Mouse (Mus musculus) embryonic facial prominence, embryonic 12.5 days (tissue): ENCODE results near the gene Dnajc15. TPM values are rescaled to one million over a fixed set of nuclear protein-coding genes. Genes with fewer than 3 reads are reported as not detected.
"Not testable (repeated sequence)": the region's sequence is repeated elsewhere in the genome, so short reads cannot be mapped to it uniquely, and the experiment has no call there.

Experiments
- ATAC-seq: fragments of 200-750 bp; cut with Nextera tagmentation; 2 replicates; pipeline ENCODE4 v1.8.0; 2017; ENCODE audit not compliant: insufficient number of reproducible peaks, insufficient read depth, low FRiP score, low TSS enrichment
- H3K27ac ChIP-seq: fragments of 300-500 bp; sonication (generic); 2 replicates; pipeline ENCODE4 v1.5.1; 2016; ENCODE audit warnings: mild to moderate bottlenecking
- H3K27me3 ChIP-seq: fragments of 300-500 bp; sonication (generic); 2 replicates; pipeline ENCODE4 v1.6.1; 2016; ENCODE audit warnings: mild to moderate bottlenecking, moderate library complexity
- H3K36me3 ChIP-seq: fragments of 300-500 bp; sonication (generic); 2 replicates; pipeline ENCODE4 v1.6.1; 2016; ENCODE audit warnings: mild to moderate bottlenecking
- H3K4me1 ChIP-seq: fragments of 300-500 bp; sonication (generic); 2 replicates; pipeline ENCODE4 v1.6.1; 2016
- H3K4me2 ChIP-seq: fragments of 300-500 bp; sonication (generic); replicated peaks from 2 replicates; pipeline ENCODE4 v1.6.1; 2016; ENCODE audit warnings: mild to moderate bottlenecking, moderate library complexity
- H3K4me3 ChIP-seq: fragments of 300-500 bp; sonication (generic); 2 replicates; pipeline ENCODE4 v1.5.1; 2016; ENCODE audit warnings: mild to moderate bottlenecking
- H3K9ac ChIP-seq: fragments of 300-500 bp; sonication (generic); 2 replicates; pipeline ENCODE4 v1.6.1; 2016; ENCODE audit warnings: mild to moderate bottlenecking, moderate library complexity
- H3K9me3 ChIP-seq: fragments of 300-500 bp; sonication (generic); 2 replicates; pipeline ENCODE4 v1.6.1; 2016; ENCODE audit warnings: mild to moderate bottlenecking, moderate library complexity
- WGBS: fragments of 180-500 bp; shearing (Covaris S2); methylation state at CpG from one replicate; pipeline ENCODE4 v1.1.7; 2016; 5-methylcytosine and 5-hydroxymethylcytosine counted together
- polyA plus RNA-seq: library from polyadenylated mRNA; unstranded; fragments of >200 nt; fragmentation: Nextera tagmentation; extraction: Ambion mirVana; gene quantifications from 2 replicates; pipeline ENCODE4 v1.2.1, GENCODE M21; 2016

Dnajc15 gene
- polyA plus RNA-seq, 1 experiment from 2014 or later, result 88.4 TPM

DNA sequence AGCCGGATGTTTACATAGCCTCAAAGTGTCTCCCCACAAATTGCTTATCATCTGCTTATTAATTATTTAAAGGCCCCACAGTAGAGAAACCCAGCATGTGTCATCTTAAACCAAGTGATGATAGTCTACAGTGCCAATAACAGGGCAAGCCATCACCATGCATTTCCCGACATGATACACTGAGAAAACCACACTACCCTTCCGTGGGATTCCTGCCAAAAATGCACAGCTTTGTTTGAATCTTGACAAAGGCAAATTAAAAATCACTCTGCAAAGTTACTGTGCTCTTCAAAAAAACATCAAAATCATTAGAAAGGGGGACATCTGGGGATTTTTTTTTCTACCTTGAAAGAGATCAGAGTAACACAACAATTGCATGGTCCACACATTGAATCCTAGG is 11.5 kb upstream of the Dnajc15 start:
- Histone ChIP-seq H3K36me3 (no peaks in the 10 kb centered on the region), H3K27me3 (no peaks in the 10 kb centered on the region), H3K27ac (no peak overlapping the region), H3K9ac (no peak overlapping the region), H3K9me3 (no peaks in the 10 kb centered on the region), H3K4me1 (no peaks in the 10 kb centered on the region), H3K4me2 (no peak overlapping the region), H3K4me3 (no peak overlapping the region)
- no peak for ATAC-seq
- 87% methylated on average over 3 of the region's 3 CpGs for WGBS

DNA sequence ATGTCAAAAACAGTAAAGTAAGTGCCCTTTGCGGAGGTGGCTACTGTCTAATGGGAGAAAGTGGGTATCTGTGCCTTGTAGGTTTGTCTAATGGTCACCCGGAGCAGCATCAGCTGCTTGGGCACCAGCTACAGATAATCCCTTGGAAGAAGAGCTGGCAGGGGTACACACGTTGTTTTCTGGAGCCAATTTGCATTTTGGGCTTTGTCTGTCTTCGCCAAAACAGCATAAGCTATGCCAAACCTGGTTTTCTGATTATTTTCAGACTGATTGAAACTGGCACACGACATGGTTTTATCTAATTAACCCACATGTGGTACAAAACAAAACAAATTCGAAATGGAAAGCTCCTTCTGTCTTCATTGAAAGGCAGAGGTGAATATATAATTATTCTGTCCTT is 7.7 kb upstream of the Dnajc15 start:
- Histone ChIP-seq H3K4me2 (no peak overlapping the region), H3K9me3 (no peaks in the 10 kb centered on the region), H3K27ac (no peak overlapping the region), H3K9ac (no peak overlapping the region), H3K36me3 (no peaks in the 10 kb centered on the region), H3K4me3 (no peak overlapping the region), H3K27me3 (no peaks in the 10 kb centered on the region), H3K4me1 (no peaks in the 10 kb centered on the region)
- ATAC-seq, result no peak
- 65% methylated on average over 6 of the region's 6 CpGs for WGBS

DNA sequence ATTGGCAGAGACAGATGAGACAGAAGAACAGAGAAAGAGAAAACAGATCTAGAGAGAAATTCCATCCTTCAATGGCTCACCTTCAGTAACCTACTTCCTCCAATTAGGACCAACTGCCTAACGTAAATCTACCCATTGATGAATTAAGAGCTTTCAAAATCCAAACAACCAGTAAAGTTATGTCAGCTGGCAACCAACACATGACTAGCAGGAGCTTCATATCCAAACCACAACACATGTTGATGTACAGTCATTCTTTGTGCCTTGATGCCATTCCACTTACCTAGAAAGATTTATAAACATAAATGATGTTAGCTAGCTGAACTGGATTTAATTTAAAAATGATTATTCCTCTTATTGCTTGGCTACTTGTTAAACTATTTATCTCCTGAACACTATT is 7.1 kb upstream of the Dnajc15 start:
- H3K4me3 ChIP-seq, result no peak overlapping the region
- no peaks in the 10 kb centered on the region for H3K4me1 ChIP-seq
- no peak overlapping the region for H3K4me2 ChIP-seq
- H3K9me3 ChIP-seq, result no peaks in the 10 kb centered on the region
- no peaks in the 10 kb centered on the region for H3K36me3 ChIP-seq
- H3K9ac ChIP-seq, result no peak overlapping the region
- no peaks in the 10 kb centered on the region for H3K27me3 ChIP-seq
- no peak overlapping the region for H3K27ac ChIP-seq
- WGBS, result 45% methylated on average over 1 of the region's 1 CpGs
- ATAC-seq, result no peak

DNA sequence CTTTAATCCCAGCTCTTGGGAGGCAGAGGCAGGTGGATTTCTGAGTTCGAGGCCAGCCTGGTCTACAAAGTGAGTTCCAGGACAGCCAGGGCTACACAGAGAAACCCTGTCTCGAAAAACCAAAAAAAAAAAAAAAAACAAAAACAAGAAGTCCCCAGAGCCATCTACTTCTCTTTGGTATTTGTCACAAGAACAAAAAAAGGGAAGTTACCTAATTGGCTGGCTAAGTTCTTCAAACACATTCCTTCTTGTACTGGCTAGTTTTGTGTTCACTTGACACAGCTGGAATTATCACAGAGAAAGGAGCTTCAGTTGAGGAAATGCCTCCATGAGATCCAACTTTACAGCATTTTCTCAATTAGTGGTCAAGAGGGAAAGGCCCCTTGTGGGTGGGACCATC is 3.0 kb upstream of the Dnajc15 start:
- H3K4me2 ChIP-seq, H3K4me1 ChIP-seq, H3K4me3 ChIP-seq, H3K36me3 ChIP-seq, H3K27me3 ChIP-seq, ATAC-seq, H3K9me3 ChIP-seq, H3K27ac ChIP-seq, H3K9ac ChIP-seq: not testable (repeated sequence)
- WGBS, result 89% methylated on average over 1 of the region's 2 CpGs

DNA sequence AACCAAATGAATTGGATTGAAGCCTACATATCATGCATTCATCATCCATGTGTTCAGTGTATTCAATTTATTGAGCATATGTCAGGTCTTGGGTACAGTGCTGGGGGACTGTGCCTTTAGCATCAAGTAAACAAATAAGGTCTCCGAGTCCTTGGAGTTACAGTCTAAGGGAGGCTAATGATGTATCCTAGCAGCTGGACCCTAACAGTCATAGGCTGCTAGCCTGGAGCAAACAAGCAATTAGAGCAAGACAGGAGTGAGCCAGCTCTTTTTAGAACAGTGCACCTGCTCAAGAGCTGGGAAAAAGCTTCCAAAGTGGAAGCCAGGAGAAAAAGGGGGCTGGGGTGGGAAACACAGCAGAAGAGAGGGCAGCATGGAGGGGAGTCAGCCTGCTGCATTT is 1.3 kb upstream of the Dnajc15 start:
- WGBS, result 79% methylated on average over 1 of the region's 1 CpGs
- H3K9me3 ChIP-seq, result no peaks in the 10 kb centered on the region
- no peak overlapping the region for H3K4me2 ChIP-seq
- no peak overlapping the region for H3K27ac ChIP-seq
- H3K4me3 ChIP-seq, result no peak overlapping the region
- ATAC-seq, result no peak
- no peaks in the 10 kb centered on the region for H3K4me1 ChIP-seq
- H3K27me3 ChIP-seq, result no peaks in the 10 kb centered on the region
- H3K36me3 ChIP-seq, result no peaks in the 10 kb centered on the region
- no peak overlapping the region for H3K9ac ChIP-seq

DNA sequence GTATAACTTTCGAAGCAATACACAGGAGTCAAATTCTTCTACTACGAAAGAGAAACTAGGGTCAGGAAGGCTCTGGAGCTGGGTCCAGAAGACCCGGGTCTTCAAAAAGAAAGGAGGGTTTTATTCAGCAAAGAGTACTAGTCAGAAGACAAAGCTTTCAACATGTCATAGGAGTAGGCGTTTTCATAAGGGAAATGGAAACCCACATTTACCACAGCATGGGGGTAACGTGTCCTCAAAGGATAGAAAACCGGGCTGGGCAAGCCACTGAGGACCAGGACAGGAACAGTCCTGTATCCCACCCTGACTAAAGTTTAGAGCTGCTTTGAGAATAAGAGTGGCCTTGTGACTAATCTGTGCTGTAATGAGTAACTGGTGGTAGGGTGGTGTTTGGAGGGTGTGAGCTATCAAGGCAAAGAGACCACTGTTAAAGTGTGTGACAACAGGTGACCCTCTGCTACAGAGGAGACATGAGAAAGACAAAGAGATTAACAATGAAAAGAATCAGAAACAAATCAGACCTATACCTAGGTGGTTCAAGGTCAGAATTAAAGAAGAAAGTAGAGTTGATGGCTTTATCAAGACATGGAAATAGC is 3.4 kb downstream of the Dnajc15 start:
- Histone ChIP-seq H3K4me2 (no peak overlapping the region), H3K9ac (no peak overlapping the region), H3K4me1 (no peaks in the 10 kb centered on the region), H3K9me3 (no peaks in the 10 kb centered on the region), H3K4me3 (no peak overlapping the region), H3K36me3 (no peaks in the 10 kb centered on the region), H3K27me3 (no peaks in the 10 kb centered on the region), H3K27ac (no peak overlapping the region)
- no peak for ATAC-seq
- 88% methylated on average over 6 of the region's 6 CpGs for WGBS

DNA sequence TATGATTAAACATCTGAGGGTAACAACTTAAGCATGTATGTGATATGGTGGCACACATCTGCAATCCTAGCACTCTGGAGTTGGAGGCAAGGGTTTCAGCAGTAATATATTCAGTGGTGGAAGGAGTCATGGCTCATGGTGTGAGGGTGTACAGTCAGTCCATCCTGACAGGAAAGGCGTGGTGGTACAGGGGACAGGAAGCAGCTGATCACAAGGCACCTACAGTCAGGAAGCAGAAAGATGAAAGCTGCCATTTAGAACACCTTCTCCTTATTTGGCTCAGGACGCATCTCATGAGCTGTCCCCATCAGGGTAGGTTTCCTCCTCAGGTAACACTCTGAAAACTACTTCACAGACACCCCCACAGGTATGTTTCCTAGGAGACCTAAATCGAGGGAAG is 4.0 kb downstream of the Dnajc15 start:
- WGBS, result 86% methylated on average over 3 of the region's 3 CpGs
- no peaks in the 10 kb centered on the region for H3K9me3 ChIP-seq
- ATAC-seq, result no peak
- H3K27ac ChIP-seq, result no peak overlapping the region
- H3K9ac ChIP-seq, result no peak overlapping the region
- no peaks in the 10 kb centered on the region for H3K4me1 ChIP-seq
- H3K36me3 ChIP-seq, result no peaks in the 10 kb centered on the region
- no peak overlapping the region for H3K4me2 ChIP-seq
- no peak overlapping the region for H3K4me3 ChIP-seq
- H3K27me3 ChIP-seq, result no peaks in the 10 kb centered on the region

DNA sequence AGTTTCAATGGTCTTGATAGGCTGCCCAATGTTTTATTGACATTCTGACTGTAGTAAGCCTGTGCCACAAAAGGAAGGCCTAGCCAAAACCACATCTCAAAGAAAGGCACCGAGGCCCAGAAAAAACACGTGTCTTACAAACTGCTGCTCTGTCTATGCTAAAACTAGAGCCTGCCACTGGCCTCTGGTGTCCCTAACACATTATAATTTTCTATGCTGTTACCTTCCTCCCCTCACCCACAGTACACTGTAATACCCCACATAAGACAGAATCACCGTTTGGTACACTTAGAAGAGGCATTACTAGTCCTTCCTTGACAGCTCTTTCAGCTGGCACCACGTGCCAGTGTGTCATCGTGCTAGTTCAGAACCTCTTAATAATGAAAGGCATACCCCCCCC is 7.3 kb downstream of the Dnajc15 start:
- H3K27me3 ChIP-seq, result no peaks in the 10 kb centered on the region
- no peaks in the 10 kb centered on the region for H3K4me1 ChIP-seq
- H3K4me2 ChIP-seq, result no peak overlapping the region
- ATAC-seq, result no peak
- H3K9ac ChIP-seq, result no peak overlapping the region
- no peak overlapping the region for H3K4me3 ChIP-seq
- H3K36me3 ChIP-seq, result no peaks in the 10 kb centered on the region
- no peak overlapping the region for H3K27ac ChIP-seq
- no peaks in the 10 kb centered on the region for H3K9me3 ChIP-seq
- 92% methylated on average over 5 of the region's 5 CpGs for WGBS

DNA sequence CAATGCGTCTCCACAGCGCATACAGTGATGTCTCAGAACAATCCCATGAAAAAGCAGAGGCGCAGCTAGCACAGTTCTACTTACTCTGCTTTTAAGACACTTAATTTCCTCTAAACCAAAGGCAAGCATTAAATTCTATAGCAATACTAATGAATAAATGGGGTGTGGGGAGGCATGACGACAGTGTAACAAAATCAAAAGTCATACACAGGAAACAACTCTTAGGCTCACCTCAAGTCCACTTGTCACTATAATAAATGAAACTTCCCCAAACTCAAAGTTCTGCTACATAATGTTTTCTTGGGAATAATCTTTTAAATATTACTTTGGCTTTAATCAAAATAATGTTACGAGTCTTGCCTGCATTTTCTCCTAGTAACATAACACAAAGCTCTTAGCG is 10.4 kb downstream of the Dnajc15 start:
- no peak for ATAC-seq
- no peaks in the 10 kb centered on the region for H3K4me1 ChIP-seq
- H3K4me2 ChIP-seq, result no peak overlapping the region
- H3K36me3 ChIP-seq, result no peaks in the 10 kb centered on the region
- H3K9ac ChIP-seq, result no peak overlapping the region
- WGBS, result 90% methylated on average over 6 of the region's 6 CpGs
- H3K9me3 ChIP-seq, result no peaks in the 10 kb centered on the region
- H3K4me3 ChIP-seq, result no peak overlapping the region
- H3K27ac ChIP-seq, result no peak overlapping the region
- no peaks in the 10 kb centered on the region for H3K27me3 ChIP-seq

DNA sequence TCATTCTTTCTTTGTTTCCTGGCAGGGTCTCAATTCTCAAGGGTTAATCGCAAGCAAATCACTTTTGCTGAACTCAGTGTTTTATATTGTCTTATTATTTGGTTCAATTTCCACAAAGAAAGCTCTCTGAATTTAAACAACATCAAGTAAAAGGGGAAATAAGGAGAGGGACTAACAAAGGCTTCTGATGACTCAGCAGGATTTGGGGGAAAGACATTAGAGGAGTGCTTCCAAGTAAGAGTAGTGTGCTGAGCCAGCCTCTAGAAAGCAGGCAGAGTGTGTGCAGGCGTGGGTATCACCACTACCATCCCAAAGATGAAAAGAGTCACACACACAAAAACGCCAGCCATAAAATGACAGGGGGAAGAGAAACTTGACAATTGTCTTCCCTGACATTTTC is 10.9 kb downstream of the Dnajc15 start:
- no peak for ATAC-seq
- H3K4me1 ChIP-seq, result no peaks in the 10 kb centered on the region
- H3K9me3 ChIP-seq, result no peaks in the 10 kb centered on the region
- 81% methylated on average over 3 of the region's 3 CpGs for WGBS
- no peak overlapping the region for H3K4me2 ChIP-seq
- no peaks in the 10 kb centered on the region for H3K36me3 ChIP-seq
- H3K9ac ChIP-seq, result no peak overlapping the region
- no peak overlapping the region for H3K27ac ChIP-seq
- H3K27me3 ChIP-seq, result no peaks in the 10 kb centered on the region
- H3K4me3 ChIP-seq, result no peak overlapping the region

DNA sequence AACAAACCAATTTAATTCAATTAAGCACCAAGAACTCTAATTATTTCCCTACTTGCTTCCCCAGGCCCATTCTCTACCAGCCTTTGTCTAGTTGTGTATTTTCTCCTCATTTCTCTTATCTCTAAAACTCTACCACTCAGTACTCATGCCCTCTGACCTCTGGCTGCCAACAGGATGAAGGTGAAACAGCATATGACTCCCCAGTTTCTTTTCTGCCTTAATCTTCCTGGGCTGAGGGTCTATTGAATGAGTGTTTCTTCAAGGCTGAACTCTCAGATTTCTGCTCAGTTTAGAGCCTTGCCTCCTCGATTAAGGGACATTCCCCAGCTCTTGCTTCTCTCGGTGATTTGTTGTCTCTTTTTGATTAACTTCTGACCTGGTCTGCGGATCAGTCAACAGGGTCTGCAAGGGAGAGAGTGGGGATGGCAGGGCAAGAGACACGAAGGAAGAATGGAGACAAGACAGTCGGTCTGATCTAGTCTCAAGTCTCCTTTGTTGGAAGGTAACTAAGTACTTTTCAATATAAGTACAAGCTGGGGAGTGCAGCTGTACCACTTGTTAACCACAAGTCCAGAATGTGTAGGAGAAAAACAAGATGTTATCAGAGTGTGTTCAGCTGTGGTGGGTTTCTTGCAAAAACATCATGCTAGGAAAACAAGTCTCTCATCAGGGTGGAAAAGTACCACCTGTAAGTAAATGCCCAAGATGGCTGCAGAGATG is 13.9 kb downstream of the Dnajc15 start:
- Histone ChIP-seq H3K9me3 (no peaks in the 10 kb centered on the region), H3K27ac (no peak overlapping the region), H3K4me1 (no peaks in the 10 kb centered on the region), H3K9ac (no peak overlapping the region), H3K36me3 (no peaks in the 10 kb centered on the region), H3K27me3 (no peaks in the 10 kb centered on the region), H3K4me3 (no peak overlapping the region), H3K4me2 (no peak overlapping the region)
- 62% methylated on average over 5 of the region's 5 CpGs for WGBS
- ATAC-seq, result no peak

DNA sequence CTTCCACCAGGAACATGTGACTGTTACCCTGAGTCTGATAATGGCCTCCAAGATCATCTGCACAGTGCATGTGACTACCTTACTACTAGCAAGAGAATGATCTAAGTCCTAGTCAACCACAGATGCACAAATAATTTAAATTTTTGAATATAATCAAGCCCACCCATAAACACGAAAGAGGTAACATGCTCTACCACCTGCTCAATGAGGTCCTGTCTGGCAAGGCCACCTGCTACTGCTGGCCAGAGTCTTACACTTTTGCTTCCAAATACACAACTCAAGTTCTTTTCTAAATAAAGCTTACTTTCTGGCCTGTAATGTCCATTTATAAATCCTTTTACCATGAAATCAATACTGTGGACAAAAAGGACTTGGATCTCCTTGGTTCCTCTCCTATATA is 15.0 kb downstream of the Dnajc15 start:
- H3K27me3 ChIP-seq, result no peaks in the 10 kb centered on the region
- 92% methylated on average over 1 of the region's 1 CpGs for WGBS
- no peaks in the 10 kb centered on the region for H3K9me3 ChIP-seq
- no peak overlapping the region for H3K9ac ChIP-seq
- no peak overlapping the region for H3K4me2 ChIP-seq
- H3K36me3 ChIP-seq, result no peaks in the 10 kb centered on the region
- H3K4me1 ChIP-seq, result no peaks in the 10 kb centered on the region
- ATAC-seq, result no peak
- H3K4me3 ChIP-seq, result no peak overlapping the region
- no peak overlapping the region for H3K27ac ChIP-seq
